Mouse (Mus musculus) neural tube, embryonic 11.5 days (tissue): Measurements from ENCODE around the gene Mrgpre. TPM values are rescaled to one million over a fixed set of nuclear protein-coding genes. Genes with fewer than 3 reads are reported as not detected.

Experiments
- ATAC-seq: fragments of 200-750 bp; cut with Nextera tagmentation; 2 replicates; pipeline ENCODE4 v1.8.0; 2017; ENCODE audit warnings: moderate number of reproducible peaks, mild to moderate bottlenecking, moderate TSS enrichment, moderate library complexity; ENCODE audit not compliant: insufficient read depth, low FRiP score, low TSS enrichment
- DNase-seq: peaks from one replicate; pipeline ENCODE4 v3.0.0-alpha.2; 2015; ENCODE audit warnings: low spot score
- H3K27ac ChIP-seq: fragments of 300-500 bp; sonication (generic); 2 replicates; pipeline ENCODE4 v1.5.1; 2014; ENCODE audit warnings: low read depth, mild to moderate bottlenecking, low read length
- H3K27me3 ChIP-seq: fragments of 300-500 bp; sonication (generic); 2 replicates; pipeline ENCODE4 v1.6.1; 2014; ENCODE audit warnings: mild to moderate bottlenecking, low read length, mixed read lengths; ENCODE audit not compliant: control insufficient read depth, insufficient read depth
- H3K36me3 ChIP-seq: fragments of 300-500 bp; sonication (generic); 2 replicates; pipeline ENCODE4 v1.6.1; 2014; ENCODE audit warnings: mild to moderate bottlenecking, low read length, moderate library complexity, mixed read lengths; ENCODE audit not compliant: control insufficient read depth, insufficient read depth
- H3K4me1 ChIP-seq: fragments of 300-500 bp; sonication (generic); 2 replicates; pipeline ENCODE4 v1.6.1; 2014; ENCODE audit warnings: low read length, mixed read lengths; ENCODE audit not compliant: control insufficient read depth, insufficient read depth
- H3K4me2 ChIP-seq: fragments of 300-500 bp; sonication (generic); 2 replicates; pipeline ENCODE4 v1.6.1; 2014; ENCODE audit warnings: low read depth, mild to moderate bottlenecking, moderate library complexity
- H3K4me3 ChIP-seq: fragments of 300-500 bp; sonication (generic); 2 replicates; pipeline ENCODE4 v1.5.1; 2014; ENCODE audit warnings: low read depth, low read length
- H3K9ac ChIP-seq: fragments of 300-500 bp; sonication (generic); 2 replicates; pipeline ENCODE4 v1.6.1; 2014; ENCODE audit warnings: mild to moderate bottlenecking, low read length
- H3K9me3 ChIP-seq: fragments of 300-500 bp; sonication (generic); 2 replicates; pipeline ENCODE4 v1.6.1; 2016; ENCODE audit warnings: low read length; ENCODE audit not compliant: control insufficient read depth
- WGBS: fragments of 180-500 bp; shearing (Covaris S2); extraction: QIAGEN DNeasy Blood & Tissue Kit; methylation state at CpG from one replicate; pipeline ENCODE4 v1.1.7; 2014; 5-methylcytosine and 5-hydroxymethylcytosine counted together
- microRNA-seq: library from miRNA; unstranded; fragments of <30 nt; microRNA quantifications from one replicate; pipeline ENCODE4, GENCODE M21; 2016
- polyA plus RNA-seq: library from polyadenylated mRNA; unstranded; fragments of >200 nt; fragmentation: Nextera tagmentation; extraction: Ambion mirVana; gene quantifications from 2 replicates; pipeline ENCODE4 v1.2.1, GENCODE M21; 2014

Mrgpre gene
- polyA plus RNA-seq, 1 experiment from 2014 or later: 4.4 TPM

DNA sequence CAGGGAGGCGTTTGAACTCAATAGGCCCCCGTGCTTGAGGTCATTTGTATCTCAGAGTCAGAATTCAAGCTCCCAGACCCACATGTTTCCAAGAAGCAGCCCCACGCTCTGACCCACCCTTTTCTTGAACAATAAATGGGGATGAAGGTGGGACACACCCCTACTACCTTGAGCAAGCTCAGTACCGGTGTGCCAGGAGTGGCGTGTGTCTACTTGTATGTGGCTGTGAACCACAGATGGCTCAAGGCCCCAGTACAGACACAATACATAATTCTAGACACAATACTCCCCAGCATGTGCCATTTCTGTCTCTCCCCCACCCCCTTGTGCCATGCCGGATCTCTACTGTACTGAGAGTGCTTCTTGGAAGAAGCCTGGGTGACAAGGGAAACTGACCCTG lies 46.1 kb downstream of the Mrgpre start:
- Histone ChIP-seq H3K4me3 (no peak overlapping the region; the same call in 1 of the 2 replicates), H3K27me3 (peaks cover 6% of the 10 kb centered on the region; the same call in 1 of the 2 replicates)
- 75% methylated on average over 6 of the region's 6 CpGs for WGBS

DNA sequence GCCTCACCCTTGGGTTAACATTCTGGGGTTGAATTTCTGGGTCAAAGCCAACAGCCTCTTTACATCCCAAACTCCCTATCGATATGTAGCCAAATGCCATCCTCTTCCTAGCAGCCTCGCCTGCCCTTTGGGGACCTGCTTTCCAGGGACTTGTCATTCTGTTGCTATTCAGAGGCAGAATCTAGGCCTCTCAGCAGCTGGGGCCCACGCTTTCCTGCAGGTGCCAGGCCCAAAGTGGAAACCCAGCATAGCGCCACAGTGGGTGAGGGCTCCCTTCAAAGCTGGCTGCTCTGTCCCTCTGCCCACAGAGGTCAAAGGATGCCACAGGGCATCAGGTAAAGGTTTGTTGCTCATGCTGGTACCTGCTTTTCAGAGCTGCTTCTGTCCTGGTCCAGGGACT lies 50.6 kb downstream of the Mrgpre start:
- H3K27ac ChIP-seq: no peak overlapping the region
- no peak overlapping the region for H3K9ac ChIP-seq
- H3K36me3 ChIP-seq: no peaks in the 10 kb centered on the region
- no peak overlapping the region for H3K4me2 ChIP-seq
- ATAC-seq (no peak), DNase-seq (no peak)
- 87% methylated on average over 4 of the region's 4 CpGs for WGBS
- H3K9me3 ChIP-seq: no peaks in the 10 kb centered on the region
- 0 out of 2 replicates have a peak, but pooled peaks cover 6% of the 10 kb centered on the region for H3K4me1 ChIP-seq
- no peaks in the 10 kb centered on the region for H3K27me3 ChIP-seq
- no peak overlapping the region for H3K4me3 ChIP-seq

More for the DNA sequence above, 46.1 kb downstream of the Mrgpre start:
- H3K4me1 ChIP-seq: peaks cover 12% of the 10 kb centered on the region; the same call in 1 of the 2 replicates
- peak overlapping the region; percentile 81; the same call in 1 of the 2 replicates for H3K9ac ChIP-seq
- DNase-seq (no peak), ATAC-seq (no peak)
- H3K27ac ChIP-seq: no peak overlapping the region
- no peaks in the 10 kb centered on the region for H3K36me3 ChIP-seq
- peak overlapping the region; percentile 72 for H3K4me2 ChIP-seq
- H3K9me3 ChIP-seq: no peaks in the 10 kb centered on the region

DNA sequence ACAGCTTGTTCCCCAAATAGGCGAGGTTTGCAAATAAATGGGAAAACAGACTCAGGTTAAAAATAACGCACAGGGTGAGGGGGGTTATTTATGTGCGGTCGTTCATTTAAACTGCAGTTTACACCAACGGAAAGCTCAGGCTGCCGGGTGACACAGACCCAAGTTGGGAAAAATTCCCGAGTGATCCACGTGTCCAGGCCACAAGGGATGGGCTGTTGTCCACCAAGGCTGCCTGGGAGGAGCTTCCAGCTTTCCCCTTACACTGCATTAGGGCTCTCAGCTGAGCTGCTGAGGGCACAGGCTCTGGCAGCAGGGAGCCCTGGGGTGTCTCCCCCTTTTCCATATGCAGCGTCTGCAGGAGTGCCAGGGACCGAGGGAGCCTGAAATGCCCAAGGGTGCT lies 54.4 kb downstream of the Mrgpre start:
- 77% methylated on average over 10 of the region's 10 CpGs for WGBS
- DNase-seq: no peak
- Histone ChIP-seq H3K27me3 (no peaks in the 10 kb centered on the region), H3K36me3 (no peaks in the 10 kb centered on the region), H3K9me3 (no peaks in the 10 kb centered on the region), H3K4me1 (no peaks in the 10 kb centered on the region), H3K4me2 (no peak overlapping the region), H3K9ac (no peak overlapping the region), H3K4me3 (no peak overlapping the region), H3K27ac (no peak overlapping the region)
- ATAC-seq: no peak

Small RNAs within 50 kb of the gene (microRNA-seq; reads per million reads assigned to microRNA genes)
- not detected for gene Gm22064

Other genes starting within 250 kb of the Mrgpre start
- 178 and 198 TPM in 2 replicates for gene Nap1l4, start 235.4 kb downstream of the Mrgpre start, polyA plus RNA-seq
- gene Cars, start 184.4 kb downstream of the Mrgpre start, polyA plus RNA-seq: 65.2 and 68.5 TPM in 2 replicates
- 0.27 and 0.35 TPM in 2 replicates for gene Tnfrsf26, start 155.8 kb downstream of the Mrgpre start, polyA plus RNA-seq
- gene Tnfrsf22, start 134.8 kb downstream of the Mrgpre start, polyA plus RNA-seq: 9.0 and 10.6 TPM in 2 replicates
- gene Tnfrsf23, start 98.6 kb downstream of the Mrgpre start, polyA plus RNA-seq: 0.20 and 0.68 TPM in 2 replicates
- gene Osbpl5, start 27.5 kb downstream of the Mrgpre start, polyA plus RNA-seq: 15.8 and 18.9 TPM in 2 replicates
- gene Mrgprg, start 17.5 kb downstream of the Mrgpre start, polyA plus RNA-seq: not detected in 2 replicates
- 8.7 and 8.9 TPM in 2 replicates for gene Nadsyn1, start 38.3 kb upstream of the Mrgpre start, polyA plus RNA-seq
- gene Dhcr7, start 38.6 kb upstream of the Mrgpre start, polyA plus RNA-seq: 70.1 and 86.1 TPM in 2 replicates
- gene Gm498, start 82.3 kb upstream of the Mrgpre start, polyA plus RNA-seq: not detected in 2 replicates
- gene Shank2, start 217.4 kb upstream of the Mrgpre start, polyA plus RNA-seq: 2.1 and 2.4 TPM in 2 replicates